Mouse (Mus musculus) embryo, embryonic 10 days (tissue): ENCODE data around the gene Nr4a1.

Experiments used
- DNase-seq: peaks from one replicate; pipeline ENCODE4 v3.0.0-alpha.2; 2015; ENCODE audit warnings: low spot score

Gene Nr4a1

GRCm38 (mm10) chr15:101256463-101257206, 2.6 kb downstream of the Nr4a1 start:
- DNase-seq: no peak

DNA sequence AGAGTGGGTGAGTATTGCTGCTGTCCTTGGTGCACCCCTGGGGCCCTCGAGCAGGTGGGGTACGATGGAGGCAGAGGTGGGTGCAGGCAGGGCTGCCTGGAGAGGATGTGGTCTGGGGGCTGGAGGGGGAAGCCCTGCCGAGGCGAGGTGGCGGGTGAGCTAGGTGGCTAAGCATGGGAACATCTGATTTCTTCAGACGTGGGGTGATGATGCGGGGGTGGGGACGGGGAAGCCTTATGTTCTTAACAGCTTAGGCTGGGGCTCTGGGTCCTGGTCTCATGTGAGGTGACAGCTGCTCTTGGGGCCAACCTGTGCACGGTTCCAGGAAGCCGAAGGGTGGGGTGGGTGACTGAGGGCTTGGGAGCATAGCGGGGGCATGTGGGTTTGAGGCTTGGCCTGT, 4.4 kb downstream of the Nr4a1 start:
- DNase-seq: no peak

GRCm38 (mm10) chr15:101259922-101260321, 5.9 kb downstream of the Nr4a1 start:
- no peak for DNase-seq

- no peak for DNase-seq
These were observed 6.3 kb downstream of the Nr4a1 start for GRCm38 (mm10) chr15:101260387-101260786.

- DNase-seq: no peak
These were observed 7.0 kb downstream of the Nr4a1 start for GRCm38 (mm10) chr15:101260874-101261622.

DNA sequence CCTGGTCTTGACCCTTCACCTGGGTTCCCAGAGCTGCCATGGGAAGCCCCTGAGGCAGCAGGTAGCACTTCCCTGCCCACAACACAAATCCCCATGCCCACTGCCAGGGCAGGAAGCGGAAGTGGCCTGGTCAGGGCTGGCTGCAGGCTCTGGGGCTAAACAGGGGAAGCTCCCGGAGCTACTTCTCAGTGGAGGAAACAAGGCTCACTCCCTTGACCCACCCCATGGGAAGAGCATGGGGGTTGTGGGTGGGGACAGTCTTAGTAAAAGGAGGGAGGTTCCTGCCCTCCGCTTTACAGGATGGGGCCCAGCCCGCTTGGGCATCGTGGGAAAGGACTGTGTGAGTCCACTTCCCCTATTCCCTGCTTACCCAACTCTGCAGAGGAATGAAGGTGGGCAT, 8.4 kb downstream of the Nr4a1 start:
- DNase-seq: no peak

- DNase-seq: peak; percentile 86
These were observed 12.3 kb downstream of the Nr4a1 start for GRCm38 (mm10) chr15:101266132-101266963.

DNA sequence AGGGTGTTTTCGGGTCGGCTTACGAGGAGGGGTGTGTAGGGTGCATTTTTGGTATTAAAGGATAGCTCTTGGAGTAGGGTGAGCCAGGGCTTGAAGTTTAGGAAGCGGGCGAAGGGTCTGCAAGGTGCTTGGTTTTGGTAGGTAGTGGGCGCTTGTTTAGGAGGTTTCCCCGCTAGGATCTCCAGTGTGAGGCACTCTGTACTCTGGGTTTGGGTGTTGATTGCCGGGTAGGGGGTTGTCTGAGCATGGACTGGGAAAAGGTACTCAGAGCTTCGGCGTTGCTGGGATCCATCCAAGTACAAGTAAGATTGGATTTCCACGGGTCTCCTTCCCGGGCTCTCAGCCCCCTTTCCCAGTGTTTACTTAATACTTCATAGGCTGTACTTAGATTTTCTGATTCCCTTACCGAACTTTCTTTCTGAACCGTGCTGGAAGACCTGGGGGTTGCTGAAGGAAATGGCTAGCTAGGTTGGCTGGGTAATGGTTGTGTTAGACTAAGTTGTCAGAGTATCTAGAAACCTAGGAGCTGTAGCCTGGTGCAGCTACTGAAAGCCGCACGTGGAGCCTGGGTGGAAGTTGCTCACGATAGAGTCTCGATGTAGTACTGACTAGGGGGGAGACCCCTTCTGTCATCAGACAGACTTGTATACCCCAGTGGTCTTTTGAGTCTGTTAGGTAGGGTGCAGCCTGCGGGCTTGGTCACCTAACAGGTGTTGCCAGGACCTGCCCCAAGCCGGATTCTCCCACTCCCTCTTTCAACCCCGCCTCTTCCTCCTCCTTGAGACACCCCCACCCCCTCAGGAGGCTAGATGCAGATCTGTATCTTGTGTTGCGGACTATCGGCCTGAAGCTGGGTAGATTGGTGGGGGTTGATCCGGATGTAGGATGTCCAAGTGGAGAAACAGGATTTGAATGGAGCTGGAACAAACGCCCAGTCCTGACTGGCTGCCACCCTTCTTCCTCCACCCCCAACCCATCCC, 13.3 kb downstream of the Nr4a1 start:
- no peak for DNase-seq

- DNase-seq: no peak
These were observed 16.2 kb downstream of the Nr4a1 start for GRCm38 (mm10) chr15:101270101-101270820.

DNA sequence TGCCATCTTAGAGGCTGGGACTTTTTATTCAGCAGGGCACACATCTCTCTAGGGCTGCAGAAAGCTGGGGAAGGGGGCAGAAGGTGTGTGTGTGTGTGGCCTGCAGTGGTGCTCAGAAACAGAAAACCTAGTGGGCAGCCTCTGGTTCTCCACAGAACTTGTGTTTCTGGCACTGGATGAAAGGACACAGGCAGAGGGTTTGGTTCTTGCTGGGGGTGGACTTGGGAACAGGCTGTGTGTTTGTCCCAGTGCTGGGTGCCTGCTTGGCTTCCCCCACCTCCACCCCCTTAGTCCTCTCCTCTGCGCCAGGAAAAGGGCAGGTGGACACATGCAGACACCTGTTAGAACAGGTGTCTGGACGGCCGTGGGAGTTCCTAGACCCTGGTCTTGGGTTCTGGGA, 17.0 kb downstream of the Nr4a1 start:
- no peak for DNase-seq

DNA sequence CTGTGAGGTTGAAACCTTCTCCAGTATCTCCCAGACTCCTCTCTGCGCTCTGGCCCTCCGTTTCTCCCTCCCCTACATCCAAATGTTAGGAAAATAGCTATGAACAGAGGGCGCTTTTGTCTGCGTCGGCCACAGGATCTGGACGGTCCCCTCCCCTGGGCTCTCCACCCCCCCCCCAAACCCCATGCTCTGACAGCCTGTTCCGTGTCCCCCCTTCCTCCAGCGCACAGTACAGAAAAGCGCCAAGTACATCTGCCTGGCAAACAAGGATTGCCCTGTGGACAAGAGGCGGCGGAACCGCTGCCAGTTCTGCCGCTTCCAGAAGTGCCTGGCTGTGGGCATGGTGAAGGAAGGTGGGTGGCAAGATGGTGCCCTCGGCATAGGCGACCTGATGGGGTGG, 17.4 kb downstream of the Nr4a1 start:
- DNase-seq: no peak

- DNase-seq: no peak
These were observed 20.3 kb downstream of the Nr4a1 start for GRCm38 (mm10) chr15:101274380-101274779.

DNA sequence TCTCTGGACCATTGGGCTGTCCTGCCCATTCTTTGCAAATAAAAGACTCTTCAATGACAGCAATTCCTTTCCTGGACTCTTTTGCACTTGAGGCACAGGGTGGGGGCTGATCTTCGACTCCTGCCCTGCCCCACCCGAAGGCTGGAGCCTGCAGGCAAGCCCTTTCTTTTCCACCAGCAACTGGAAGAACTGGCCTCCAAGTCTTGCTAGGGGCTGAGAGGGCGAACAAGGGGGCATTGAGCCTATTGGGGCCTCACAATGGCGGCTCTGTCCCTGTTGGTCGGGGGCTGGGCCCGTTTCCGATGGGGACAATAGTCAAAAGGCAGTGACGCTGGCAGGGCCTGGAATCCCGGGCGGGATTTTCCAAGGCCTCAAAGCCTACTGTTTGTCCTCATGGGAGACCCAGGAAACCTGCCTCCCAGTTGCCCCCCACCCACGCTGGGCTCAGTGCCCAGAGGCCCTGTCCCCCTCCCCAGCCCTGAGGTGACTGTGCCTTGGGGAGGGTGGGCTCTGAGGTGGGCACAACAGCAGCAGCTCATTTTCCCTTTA, 23.4 kb downstream of the Nr4a1 start:
- DNase-seq: peak; percentile 39

- no peak for DNase-seq
These were observed 24.5 kb downstream of the Nr4a1 start for GRCm38 (mm10) chr15:101278589-101278988.

DNA sequence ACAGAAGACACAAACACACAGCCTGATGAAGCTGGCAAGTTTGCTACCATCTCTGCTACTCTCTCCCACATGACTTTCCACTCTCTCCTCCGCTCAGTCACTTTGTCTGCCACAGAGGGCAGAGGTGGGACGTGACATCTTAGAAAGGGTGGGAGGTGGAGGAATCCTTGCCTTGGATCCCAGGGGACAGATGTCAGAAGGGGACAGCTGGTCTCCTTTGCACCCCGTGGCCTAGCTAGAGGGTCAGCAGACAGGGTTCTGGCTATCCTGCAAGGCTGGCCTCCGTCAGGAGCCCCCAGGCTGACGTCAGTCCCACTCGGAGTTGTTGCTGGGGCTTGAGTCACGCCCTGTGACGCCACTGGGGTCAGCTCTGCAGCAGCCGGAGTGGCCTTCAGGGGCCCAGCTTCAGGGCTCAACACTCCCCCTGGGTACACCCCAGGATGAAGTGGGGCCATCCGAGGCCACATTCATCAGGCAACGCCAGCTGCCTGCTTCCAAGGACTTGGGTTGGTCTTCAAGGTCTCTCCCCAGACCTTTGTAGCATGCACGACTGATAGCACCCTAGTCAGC, 25.4 kb downstream of the Nr4a1 start:
- no peak for DNase-seq

- DNase-seq: no peak
These were observed 28.4 kb downstream of the Nr4a1 start for GRCm38 (mm10) chr15:101282471-101282870.

DNA sequence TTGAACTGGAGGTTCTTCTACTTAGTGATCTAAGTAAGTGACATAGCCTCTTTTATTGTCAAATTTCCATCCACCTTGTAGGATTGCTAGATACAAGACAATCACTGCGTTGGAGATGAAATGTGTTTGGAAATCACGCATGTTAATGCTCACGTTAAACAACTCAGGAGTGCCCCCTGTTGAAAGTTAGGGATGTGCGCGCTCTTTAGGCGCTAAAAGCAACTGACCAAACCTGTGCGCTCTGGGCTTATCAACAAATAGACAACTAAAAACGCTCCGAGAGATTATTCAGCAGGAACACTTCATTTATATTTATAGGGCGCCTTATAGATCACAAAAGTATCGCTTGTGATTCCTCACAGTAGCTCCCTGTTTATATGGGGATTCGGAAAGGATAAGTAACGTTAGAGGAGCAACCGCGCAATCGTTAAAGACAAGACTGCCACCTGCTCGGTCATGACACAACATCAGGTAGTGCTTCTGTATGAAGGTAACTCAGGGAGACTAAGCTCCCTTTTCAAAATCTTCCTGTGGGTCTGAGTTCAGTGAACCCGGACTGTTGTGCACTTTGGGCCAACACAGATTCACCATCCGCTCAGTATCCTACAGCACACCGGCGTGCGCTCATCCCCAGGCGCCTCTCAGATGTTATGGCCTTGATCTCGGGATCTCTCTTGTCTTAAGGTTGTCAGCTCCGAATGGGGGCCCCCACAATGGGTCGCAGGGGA, 29.3 kb downstream of the Nr4a1 start:
- DNase-seq: peak; percentile 84

- peak; percentile 94 for DNase-seq
These were observed 30.1 kb downstream of the Nr4a1 start, which contains the start of gene Atg101 for GRCm38 (mm10) chr15:101283911-101284750. Gene Atg101 (plus strand): TSS chr15:101284272.
